Mouse (Mus musculus) myocyte (in vitro differentiated cells): ENCODE results near the gene Prkn. TPM values are rescaled to one million over a fixed set of nuclear protein-coding genes. Genes with fewer than 3 reads are reported as not detected.
A peak's percentile ranks its signal among the peaks of the same experiment; 100 is the strongest.

Source experiments
- H3K27me3 ChIP-seq: one replicate; pipeline ENCODE4 v1.6.1; 2011; ENCODE audit not compliant: control insufficient read depth, insufficient read depth, insufficient read length
- H3K36me3 ChIP-seq: one replicate; pipeline ENCODE4 v1.6.1; 2011; ENCODE audit not compliant: control insufficient read depth, insufficient read depth
- H3K4me2 ChIP-seq: one replicate; pipeline ENCODE4 v1.6.1; 2011; ENCODE audit warnings: low read depth, control low read depth
- H3K4me3 ChIP-seq: one replicate; pipeline ENCODE4 v1.5.1; 2011; ENCODE audit warnings: mild to moderate bottlenecking, control low read depth, moderate library complexity
- H3K79me2 ChIP-seq: one replicate; pipeline ENCODE4 v1.6.1; 2011; ENCODE audit not compliant: control insufficient read depth, insufficient read depth
- H3ac ChIP-seq: one replicate; pipeline ENCODE4 v1.6.1; 2011; ENCODE audit not compliant: control insufficient read depth, insufficient read length
- CEBPB ChIP-seq: IDR thresholded peaks from 2 replicates; pipeline ENCODE4 v1.6.1; 2011; ENCODE audit warnings: mild to moderate bottlenecking, moderate library complexity; ENCODE audit not compliant: poor library complexity, insufficient read depth, severe bottlenecking
- E2F4 ChIP-seq: IDR thresholded peaks from one replicate; pipeline ENCODE4 v1.6.1; 2011; ENCODE audit warnings: mild to moderate bottlenecking, control low read depth, moderate library complexity; ENCODE audit not compliant: insufficient read depth
- MAX ChIP-seq: IDR thresholded peaks from one replicate; pipeline ENCODE4 v1.6.1; 2011; ENCODE audit warnings: low read depth, mild to moderate bottlenecking, control low read depth
- MYOD1 ChIP-seq, 3 experiments: IDR thresholded peaks; one replicate each; pipeline ENCODE4 v1.6.1; 2011; ENCODE audit warnings: control low read depth in 2 of 3, low read depth in 2 of 3, mild to moderate bottlenecking in 2 of 3, moderate library complexity in 1 of 3; ENCODE audit not compliant: insufficient read length in 2 of 3, control insufficient read depth in 1 of 3
- MYOG ChIP-seq, 3 experiments: IDR thresholded peaks; one replicate each; pipeline ENCODE4 v1.6.1; 2011; ENCODE audit warnings: control low read depth in 2 of 3, low read depth in 2 of 3, mild to moderate bottlenecking in 2 of 3; ENCODE audit not compliant: insufficient read length in 2 of 3, control insufficient read depth in 1 of 3, insufficient read depth in 1 of 3
- POLR2A ChIP-seq: IDR thresholded peaks from one replicate; pipeline ENCODE4 v1.6.1; 2011; ENCODE audit warnings: low read depth, mild to moderate bottlenecking, control low read depth, moderate library complexity; ENCODE audit not compliant: insufficient read length
- POLR2AphosphoS2 ChIP-seq: IDR thresholded peaks from one replicate; pipeline ENCODE4 v1.6.1; 2011; ENCODE audit warnings: low read depth, control low read depth; ENCODE audit not compliant: insufficient read length
- REST ChIP-seq: IDR thresholded peaks from one replicate; pipeline ENCODE4 v1.6.1; 2011; ENCODE audit warnings: mild to moderate bottlenecking, control low read depth, moderate library complexity; ENCODE audit not compliant: insufficient read depth, insufficient read length
- SRF ChIP-seq: IDR thresholded peaks from one replicate; pipeline ENCODE4 v1.6.1; 2011; ENCODE audit warnings: low read depth; ENCODE audit not compliant: control insufficient read depth, insufficient read length
- TCF12 ChIP-seq: IDR thresholded peaks from one replicate; pipeline ENCODE4 v1.6.1; 2011; ENCODE audit warnings: mild to moderate bottlenecking, control low read depth; ENCODE audit not compliant: poor library complexity, insufficient read depth, severe bottlenecking
- TCF3 ChIP-seq: IDR thresholded peaks from one replicate; pipeline ENCODE4 v1.6.1; 2011; ENCODE audit warnings: low read depth, control low read depth; ENCODE audit not compliant: insufficient read length
- USF1 ChIP-seq: IDR thresholded peaks from one replicate; pipeline ENCODE4 v1.6.1; 2011; ENCODE audit warnings: low read depth, mild to moderate bottlenecking, control low read depth, moderate library complexity
- polyA plus RNA-seq: library from polyadenylated mRNA; unstranded; fragments of >200 nt; fragmentation: generic; extraction: Trizol; gene quantifications from one replicate; pipeline ENCODE4 v1.2.1, GENCODE M21; 2012; ENCODE audit warnings: missing spikeins

Gene Prkn
- polyA plus RNA-seq, 1 experiment, result 0.26 TPM

DNA sequence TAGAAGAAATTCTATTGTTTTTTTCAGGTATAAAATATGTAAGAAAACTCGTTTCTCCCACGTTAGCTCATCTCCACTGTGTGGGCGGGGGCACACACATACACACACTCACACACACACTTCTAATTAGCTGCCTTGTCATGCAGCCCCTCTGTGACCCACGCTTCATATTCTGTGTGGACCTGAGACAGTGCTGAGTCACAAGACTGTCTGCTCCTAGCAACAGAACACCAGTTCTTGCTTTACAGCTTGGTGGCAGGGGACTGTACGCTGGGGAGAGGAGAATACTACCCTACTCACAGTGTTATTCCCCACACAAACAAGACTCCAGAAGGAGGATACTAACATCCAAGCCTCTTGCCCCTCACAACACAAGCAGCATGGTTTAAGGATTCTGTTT lies 1200.4 kb downstream of the Prkn start:
- H3K27me3 ChIP-seq, result no peaks in the 10 kb centered on the region
- no peaks in the 10 kb centered on the region for H3K36me3 ChIP-seq
- no peak for TF ChIP-seq MAX
- TF ChIP-seq TCF3, result no peak
- TF ChIP-seq MYOG (IDR thresholded peaks at IDR 0.05; ENCODE audit: control insufficient read depth in 1 of 3, insufficient read depth in 1 of 3, insufficient read length in 2 of 3, low read depth in 2 of 3), result no peak
- TF ChIP-seq USF1, result no peak
- no peak for TF ChIP-seq CEBPB
- TF ChIP-seq MYOD1 (IDR thresholded peaks at IDR 0.05; ENCODE audit: control insufficient read depth in 1 of 3, insufficient read length in 2 of 3, low read depth in 2 of 3), result no peak
- TF ChIP-seq TCF12, result no peak
- TF ChIP-seq POLR2A, result no peak
- TF ChIP-seq POLR2AphosphoS2, result no peak
- TF ChIP-seq REST, result no peak
- TF ChIP-seq E2F4, result no peak
- TF ChIP-seq SRF, result no peak
- H3K79me2 ChIP-seq, result no peaks in the 10 kb centered on the region
- no peak overlapping the region for H3ac ChIP-seq
- H3K4me3 ChIP-seq, result no peak overlapping the region
- no peak overlapping the region for H3K4me2 ChIP-seq

DNA sequence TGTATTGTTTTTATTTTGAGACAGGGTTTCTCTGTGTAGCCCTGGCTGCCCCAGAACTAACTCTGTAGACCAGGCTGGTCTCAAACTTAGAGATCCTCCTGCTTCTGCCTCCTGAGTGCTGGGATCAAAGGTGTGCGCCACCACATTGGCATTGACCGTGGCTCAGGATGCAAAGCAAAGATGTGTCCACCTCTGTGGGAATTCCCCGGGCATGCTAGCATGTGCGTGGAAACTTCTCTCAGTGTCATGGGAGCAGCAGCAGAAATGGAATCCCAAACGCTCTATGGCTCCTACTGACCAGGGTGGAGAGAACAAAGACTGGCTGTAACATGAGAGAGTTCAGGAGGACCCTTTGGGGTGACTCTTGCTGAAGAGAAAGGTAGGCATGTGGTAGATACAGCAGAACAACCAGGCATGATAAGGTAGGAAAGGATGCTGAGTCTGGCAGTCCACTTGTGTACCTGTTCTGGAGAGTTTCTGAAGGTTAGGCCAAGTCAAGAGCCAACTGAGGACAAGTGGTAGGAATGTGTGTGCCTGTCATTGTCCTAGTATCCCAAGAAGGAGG lies 1201.0 kb downstream of the Prkn start:
- H3K36me3 ChIP-seq, result no peaks in the 10 kb centered on the region

DNA sequence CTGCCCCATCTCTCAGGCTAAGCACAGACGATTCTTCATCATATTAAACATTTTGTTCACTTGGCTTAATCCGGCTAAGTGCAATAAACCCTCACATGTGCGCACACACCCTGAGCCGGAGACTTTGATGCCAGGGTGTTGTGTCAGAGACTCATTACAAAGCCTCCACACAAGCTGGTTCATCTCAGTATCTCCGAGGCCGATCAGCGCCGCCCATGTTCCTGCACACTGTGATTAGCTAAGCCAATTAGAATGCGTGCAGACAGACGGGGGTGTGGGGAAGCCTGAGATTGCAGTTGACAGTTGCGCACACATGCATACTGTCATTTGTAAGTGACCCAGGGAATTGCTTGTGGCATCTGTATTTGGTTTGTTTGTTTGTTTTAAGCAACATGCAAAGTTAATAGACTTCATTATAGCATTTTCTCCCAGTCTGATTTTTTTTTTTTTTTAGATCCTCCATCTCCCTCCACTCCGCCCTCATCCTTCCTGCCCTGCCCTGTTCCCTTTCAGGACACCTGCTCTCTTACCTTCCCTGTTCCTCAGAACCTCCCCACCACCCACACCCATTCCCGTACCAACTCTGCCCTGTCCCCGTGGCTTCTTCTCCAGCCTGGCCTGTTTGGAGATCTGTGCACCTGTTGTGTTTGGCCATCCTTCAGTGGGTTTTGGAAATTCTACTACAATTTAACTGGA lies 1202.5 kb downstream of the Prkn start:
- Histone ChIP-seq H3K36me3 (no peaks in the 10 kb centered on the region), H3K79me2 (no peaks in the 10 kb centered on the region), H3K4me2 (no peak overlapping the region), H3K4me3 (no peak overlapping the region), H3K27me3 (no peaks in the 10 kb centered on the region), H3ac (no peak overlapping the region)
- TF ChIP-seq POLR2A, result no peak
- TF ChIP-seq MYOG (IDR thresholded peaks at IDR 0.05; ENCODE audit: control insufficient read depth in 1 of 3, insufficient read depth in 1 of 3, insufficient read length in 2 of 3, low read depth in 2 of 3), result peak in 1 of 3 experiments; percentile 24
- TF ChIP-seq MYOD1 (IDR thresholded peaks at IDR 0.05; ENCODE audit: control insufficient read depth in 1 of 3, insufficient read length in 2 of 3, low read depth in 2 of 3), result peak in 1 of 3 experiments; percentile 2

More for the DNA sequence above, 1201.0 kb downstream of the Prkn start:
- Histone ChIP-seq H3K79me2 (no peaks in the 10 kb centered on the region), H3K4me3 (no peak overlapping the region), H3ac (no peak overlapping the region), H3K4me2 (no peak overlapping the region), H3K27me3 (no peaks in the 10 kb centered on the region)
- no peak for TF ChIP-seq REST
- TF ChIP-seq TCF12, result no peak
- no peak for TF ChIP-seq POLR2AphosphoS2
- no peak for TF ChIP-seq CEBPB
- TF ChIP-seq TCF3, result no peak
- TF ChIP-seq USF1, result no peak
- TF ChIP-seq MYOG (IDR thresholded peaks at IDR 0.05; ENCODE audit: control insufficient read depth in 1 of 3, insufficient read depth in 1 of 3, insufficient read length in 2 of 3, low read depth in 2 of 3), result no peak
- TF ChIP-seq SRF, result no peak
- TF ChIP-seq MYOD1 (IDR thresholded peaks at IDR 0.05; ENCODE audit: control insufficient read depth in 1 of 3, insufficient read length in 2 of 3, low read depth in 2 of 3), result no peak
- TF ChIP-seq MAX, result no peak
- TF ChIP-seq E2F4, result no peak
- TF ChIP-seq POLR2A, result no peak

DNA sequence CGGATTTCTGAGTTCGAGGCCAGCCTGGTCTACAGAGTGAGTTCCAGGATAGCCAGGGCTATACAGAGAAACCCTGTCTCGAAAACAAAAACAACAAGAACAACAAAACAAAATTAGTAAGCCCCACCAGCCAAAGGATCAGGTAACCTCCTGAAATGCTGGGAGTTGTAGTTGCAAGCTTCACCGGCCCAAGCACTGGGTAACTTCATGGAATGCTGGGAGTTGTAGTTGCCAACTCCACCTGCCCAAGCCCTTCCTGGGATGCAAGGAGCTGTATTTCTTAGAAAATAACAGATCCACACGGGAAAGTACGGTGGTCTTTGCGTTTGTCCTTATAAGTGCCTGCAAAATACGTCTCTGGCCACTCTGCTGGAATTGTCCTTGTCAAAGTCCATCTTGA lies 1204.0 kb downstream of the Prkn start:
- H3K4me3 ChIP-seq, result no peak overlapping the region
- no peaks in the 10 kb centered on the region for H3K27me3 ChIP-seq
- H3ac ChIP-seq, result no peak overlapping the region
- TF ChIP-seq SRF, result no peak
- TF ChIP-seq USF1, result no peak
- TF ChIP-seq TCF12, result no peak
- TF ChIP-seq POLR2A, result no peak
- no peak for TF ChIP-seq CEBPB
- no peak for TF ChIP-seq POLR2AphosphoS2
- TF ChIP-seq MAX, result no peak
- TF ChIP-seq REST, result no peak
- TF ChIP-seq E2F4, result no peak
- TF ChIP-seq MYOG (IDR thresholded peaks at IDR 0.05; ENCODE audit: control insufficient read depth in 1 of 3, insufficient read depth in 1 of 3, insufficient read length in 2 of 3, low read depth in 2 of 3), result no peak
- TF ChIP-seq MYOD1 (IDR thresholded peaks at IDR 0.05; ENCODE audit: control insufficient read depth in 1 of 3, insufficient read length in 2 of 3, low read depth in 2 of 3), result no peak
- TF ChIP-seq TCF3, result no peak
- no peaks in the 10 kb centered on the region for H3K79me2 ChIP-seq
- no peak overlapping the region for H3K4me2 ChIP-seq
- no peaks in the 10 kb centered on the region for H3K36me3 ChIP-seq
